Mouse (Mus musculus) ovary, postnatal 10 days (tissue): ENCODE measurements around the gene Sema4a.

Experiments used
- DNase-seq: peaks from one replicate; pipeline ENCODE4 v3.0.0; 2022; ENCODE audit warnings: low spot score

Sema4a gene

DNA sequence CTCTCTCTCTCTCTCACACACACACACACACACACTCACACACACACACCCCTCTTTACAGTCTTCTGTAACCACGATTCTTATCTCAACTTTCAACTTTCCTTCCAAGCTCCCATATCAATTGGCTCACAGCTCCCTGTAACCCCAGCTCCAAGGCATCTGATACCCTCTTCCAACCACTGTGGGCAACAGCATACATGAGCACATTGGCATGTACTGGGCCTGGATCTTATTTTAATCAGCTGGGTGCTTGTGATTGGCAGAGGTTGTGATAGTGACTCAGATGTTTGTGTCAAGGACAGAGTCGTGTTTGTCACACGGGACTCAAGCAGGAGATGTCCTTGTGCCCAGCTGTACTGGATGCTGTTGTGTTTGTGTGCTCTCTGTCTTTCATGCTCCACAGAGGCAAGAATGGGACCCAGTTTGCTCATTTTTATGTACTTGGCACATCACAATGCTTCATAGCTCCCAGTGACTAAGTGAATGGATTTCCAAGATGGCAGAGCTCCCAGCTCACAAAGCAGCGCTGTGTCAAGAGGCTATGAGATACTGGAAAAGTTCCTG lies 33.6 kb downstream of the Sema4a start:
- no peak for DNase-seq

DNA sequence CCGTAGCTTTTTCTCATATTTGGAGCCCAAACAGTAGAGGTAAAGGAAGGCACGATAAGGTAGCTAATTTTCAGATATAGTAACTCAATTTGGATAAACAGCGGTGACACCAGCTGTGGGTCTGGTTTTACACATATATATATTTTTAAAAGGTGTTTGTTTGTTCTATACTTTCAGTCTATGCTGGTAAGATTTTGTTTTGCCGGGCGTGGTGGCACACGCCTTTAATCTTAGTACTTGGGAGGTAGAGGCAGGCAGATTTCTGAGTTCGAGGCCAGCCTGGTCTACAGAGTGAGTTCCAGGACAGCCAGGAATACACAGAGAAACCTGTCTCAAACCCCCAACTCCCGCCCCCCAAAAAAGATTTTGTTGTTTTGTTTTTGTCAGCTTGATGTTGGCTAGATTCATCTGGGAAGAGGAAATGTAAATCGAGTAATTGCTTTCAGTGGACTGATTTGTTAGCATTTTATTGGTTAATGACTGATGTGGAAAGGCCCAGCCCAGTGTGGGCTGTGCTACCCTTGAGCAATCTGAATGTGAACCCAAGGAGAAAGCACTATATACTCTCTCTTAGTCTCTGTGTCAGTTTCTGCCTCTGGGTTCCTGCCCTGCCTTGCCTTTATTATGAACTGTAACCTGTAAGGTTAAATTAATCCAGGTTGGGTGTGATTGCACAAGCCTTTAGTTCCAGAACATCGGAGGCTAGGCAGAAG lies 35.1 kb downstream of the Sema4a start:
- DNase-seq, result no peak

DNA sequence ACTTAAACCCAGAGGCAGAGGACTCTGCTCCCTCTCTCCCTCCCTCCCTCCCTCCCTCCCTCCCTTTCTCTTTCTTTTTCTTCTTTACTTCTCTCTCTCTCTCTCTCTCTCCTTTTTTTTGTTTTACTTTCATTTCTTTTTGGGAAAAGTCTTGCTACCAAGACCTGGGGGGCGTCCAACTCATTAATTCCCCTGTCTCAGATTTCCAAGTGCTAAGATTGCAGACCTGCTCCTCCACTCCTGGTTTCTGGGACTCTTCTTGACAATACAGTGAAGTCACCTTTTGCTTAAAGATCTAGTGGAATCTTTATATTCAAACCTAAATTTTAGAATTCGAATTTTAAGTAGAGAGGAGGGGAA lies 35.7 kb downstream of the Sema4a start:
- no peak for DNase-seq

GRCm38 (mm10) chr3:88424605-88425329 lies 36.2 kb downstream of the Sema4a start, which contains the start of gene Slc25a44:
Slc25a44 (minus strand) TSS chr3:88425139.
- peak; percentile 65 for DNase-seq

- DNase-seq, result no peak
These were observed 38.8 kb downstream of the Sema4a start for GRCm38 (mm10) chr3:88422020-88422720.

DNA sequence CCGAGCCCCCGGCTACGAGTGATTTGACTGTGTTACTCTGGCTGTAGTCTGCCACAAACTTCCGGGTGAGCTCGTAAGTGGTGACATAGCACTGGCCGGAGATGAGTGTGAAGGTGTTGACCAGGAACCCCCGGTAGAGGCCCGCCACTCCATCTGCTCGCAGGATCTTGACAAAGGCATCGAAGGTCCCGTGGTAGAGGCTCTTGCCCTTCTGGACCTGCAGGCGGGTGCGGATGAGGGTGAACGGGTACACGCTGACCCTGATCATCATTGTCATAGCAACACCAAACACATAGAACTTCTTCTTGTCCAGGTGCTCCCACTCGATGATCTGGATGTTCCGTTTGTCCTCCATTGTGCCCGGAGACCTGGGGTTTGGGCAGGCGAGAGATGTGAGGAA lies 40.2 kb downstream of the Sema4a start:
- no peak for DNase-seq

- DNase-seq, result no peak
These were observed 43.0 kb downstream of the Sema4a start for GRCm38 (mm10) chr3:88418016-88418415.

- no peak for DNase-seq
These were observed 45.3 kb downstream of the Sema4a start for GRCm38 (mm10) chr3:88415668-88416067.

DNA sequence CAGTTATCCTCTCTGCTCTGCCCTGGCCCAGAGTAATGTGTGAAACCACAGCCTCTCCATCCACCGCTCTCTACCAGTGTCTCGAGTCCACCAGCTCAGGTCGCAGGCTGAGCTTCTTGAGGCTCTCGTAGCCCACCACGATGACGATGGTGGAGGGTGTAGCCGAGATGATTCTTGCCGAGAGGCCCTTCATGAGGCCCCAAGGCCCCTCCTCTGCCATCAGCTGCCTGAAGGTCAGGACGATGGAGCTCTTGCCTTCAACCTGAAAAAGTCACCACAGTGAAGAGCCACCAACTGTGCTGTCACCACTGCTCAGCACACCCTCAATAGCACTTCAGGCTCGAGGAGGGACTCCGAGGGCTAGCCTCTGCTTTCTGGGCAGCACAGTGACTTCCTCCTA lies 48.3 kb downstream of the Sema4a start:
- no peak for DNase-seq

DNA sequence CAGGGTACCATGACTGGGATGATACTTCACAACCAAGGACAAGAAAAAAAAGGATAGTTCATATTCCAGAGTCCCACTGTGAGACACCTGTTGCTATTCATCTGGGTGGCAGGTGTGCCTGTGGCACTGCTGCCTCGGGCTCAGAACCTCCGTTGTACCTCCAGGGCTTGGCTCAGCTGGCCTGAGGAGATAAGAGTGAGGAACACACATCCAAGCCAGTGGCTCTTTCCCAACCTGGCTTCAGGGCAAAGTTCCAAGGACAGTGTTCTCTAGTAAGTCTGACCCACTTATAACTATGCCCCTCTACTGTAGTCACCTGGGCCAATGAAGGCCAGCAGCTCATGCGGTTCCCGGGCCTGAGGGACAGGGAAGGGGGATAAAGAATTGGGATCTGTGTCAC lies 49.3 kb downstream of the Sema4a start:
- no peak for DNase-seq

- peak; percentile 25 for DNase-seq
These were observed 50.3 kb downstream of the Sema4a start for GRCm38 (mm10) chr3:88410645-88411031.

GRCm38 (mm10) chr3:88409741-88410644 lies 51.0 kb downstream of the Sema4a start, which contains the start of gene Pmf1:
Pmf1 (minus strand) TSS chr3:88410331.
- DNase-seq, result peak; percentile 88

DNA sequence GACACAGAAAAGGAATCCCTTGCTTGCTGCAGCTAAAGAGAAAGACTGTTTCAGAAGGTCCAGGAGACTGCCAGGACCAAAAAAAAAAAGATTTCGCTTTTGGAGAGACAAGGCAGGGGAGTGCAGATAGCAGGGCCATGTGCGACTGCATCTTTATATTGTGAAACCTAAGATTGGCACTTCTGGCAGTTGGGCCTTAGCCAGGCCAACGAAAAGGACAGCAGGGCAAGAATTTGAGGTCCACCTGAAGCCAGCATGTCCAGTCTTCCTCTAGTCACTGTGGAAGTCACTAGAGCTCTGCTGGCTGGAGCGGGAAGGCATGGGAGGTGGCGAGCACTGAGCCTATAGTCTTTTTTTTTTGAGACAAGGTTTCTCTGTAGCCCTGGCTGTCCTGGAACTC lies 52.0 kb downstream of the Sema4a start:
- no peak for DNase-seq

GRCm38 (mm10) chr3:88407529-88407928 lies 53.5 kb downstream of the Sema4a start:
- no peak for DNase-seq

- DNase-seq, result no peak
These were observed 53.9 kb downstream of the Sema4a start for GRCm38 (mm10) chr3:88407090-88407489.

GRCm38 (mm10) chr3:88403522-88404230 lies 57.3 kb downstream of the Sema4a start:
- DNase-seq, result no peak

- no peak for DNase-seq
These were observed 62.3 kb downstream of the Sema4a start for GRCm38 (mm10) chr3:88398666-88399065.

- DNase-seq, result no peak
These were observed 65.2 kb downstream of the Sema4a start for GRCm38 (mm10) chr3:88395742-88396141.

DNA sequence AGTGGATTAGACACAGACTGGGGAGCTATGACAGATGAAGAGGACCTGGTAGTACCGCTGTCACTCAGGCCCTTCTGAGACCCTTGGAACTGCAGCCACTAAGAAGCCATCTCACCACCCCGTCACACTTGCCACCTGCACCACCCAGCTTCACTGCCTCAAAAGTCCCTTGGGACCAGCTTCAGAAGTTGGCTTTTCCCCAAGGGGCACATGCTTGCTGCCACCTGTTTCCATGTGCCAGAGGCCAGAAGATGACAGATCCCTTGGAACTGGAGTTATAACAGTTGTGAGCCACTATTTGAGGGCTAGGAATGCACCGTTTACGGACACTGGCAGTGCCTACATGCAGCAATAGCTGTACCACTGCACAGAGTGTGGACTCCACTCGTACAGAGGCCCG lies 65.7 kb downstream of the Sema4a start:
- DNase-seq, result no peak

DNA sequence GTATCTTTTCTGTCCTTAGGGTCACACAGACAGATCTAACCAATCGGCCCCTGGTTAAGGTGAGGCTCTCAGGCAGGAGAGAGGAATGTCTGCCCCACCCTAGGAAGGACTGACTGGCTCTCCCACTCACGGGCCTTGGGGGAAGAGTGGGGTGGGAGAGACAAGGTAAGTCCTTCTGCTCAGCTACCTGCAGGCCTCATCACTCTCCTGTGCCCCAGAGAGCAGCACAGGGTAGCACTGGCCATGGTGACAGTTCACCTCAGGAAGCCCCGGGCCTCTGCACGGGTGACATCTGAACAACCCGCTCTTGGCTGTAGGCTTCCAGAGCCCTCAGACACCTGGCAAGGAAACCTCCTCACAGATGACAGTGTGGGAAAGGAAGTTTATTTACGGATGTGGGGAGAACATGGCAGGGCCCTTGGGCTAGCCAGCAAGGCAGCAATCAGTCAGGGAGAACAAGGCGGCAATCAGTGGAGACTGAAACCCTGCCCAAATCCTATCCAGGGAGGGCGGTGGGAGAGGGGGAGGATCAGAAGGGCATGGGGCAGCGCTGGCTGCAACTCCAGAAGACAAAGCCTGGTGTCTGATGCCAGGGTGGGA lies 67.1 kb downstream of the Sema4a start:
- DNase-seq, result no peak
